Mouse (Mus musculus): ENCODE measurements at regions not wholly inside any gene's neighbourhood (a gene's known extent, or its start where the extent isn't known, plus 50 kb on each side); places are given as distances from the start of the nearest gene placed in this dataset.

GRCm38 (mm10) chr3:38283687-38284124, 200.9 kb downstream of the Ankrd50 start:
- peak; percentile 35 for DNase-seq (ENCODE audit: low read depth, low spot score)
- Histone ChIP-seq H3K79me2 (ENCODE audit: control insufficient read depth, insufficient read depth, low read length, poor library complexity) (no peaks in the 10 kb centered on the region), H3K9ac (ENCODE audit: control insufficient read depth, low read depth, low read length, poor library complexity, severe bottlenecking) (no peak overlapping the region), H3K4me1 (ENCODE audit: control insufficient read depth in 1 of 2, insufficient read depth in 2 of 2, low read length in 2 of 2) (no peaks in the 10 kb centered on the region), H3K36me3 (ENCODE audit: control insufficient read depth in 1 of 2, insufficient read depth in 2 of 2, low read length in 2 of 2) (no peaks in the 10 kb centered on the region), H3K4me3 (ENCODE audit: control insufficient read depth in 1 of 2, insufficient read depth in 1 of 2, low read depth in 2 of 2, low read length in 2 of 2) (no peak overlapping the region), H3K27me3 (ENCODE audit: control insufficient read depth in 1 of 2, insufficient read depth in 2 of 2, low read length in 2 of 2) (no peaks in the 10 kb centered on the region), H3K27ac (ENCODE audit: control insufficient read depth, low read depth, low read length) (no peak overlapping the region), H3K9me3 (replicated peaks; ENCODE audit: insufficient read depth, low read length) (no peaks in the 10 kb centered on the region)
- TF ChIP-seq ELF1 (IDR thresholded peaks at IDR 0.05; ENCODE audit: low read depth, low read length) (no peak), CTCF (IDR thresholded peaks at IDR 0.05 in 2 of 3, conservative IDR thresholded peaks at IDR 0.05 in 1 of 3; ENCODE audit: control insufficient read depth in 1 of 3, insufficient read depth in 1 of 3, low read depth in 2 of 3, low read length in 3 of 3, poor library complexity in 1 of 3, severe bottlenecking in 1 of 3) (no peak)

- Histone ChIP-seq H3K9me3 (replicated peaks; ENCODE audit: insufficient read depth, low read length) (no peaks in the 10 kb centered on the region), H3K4me1 (ENCODE audit: control insufficient read depth in 1 of 2, insufficient read depth in 2 of 2, low read length in 2 of 2) (no peaks in the 10 kb centered on the region)
- TF ChIP-seq SIN3A (IDR thresholded peaks at IDR 0.05; ENCODE audit: low read length) (no peak), MAFK (IDR thresholded peaks at IDR 0.05; ENCODE audit: borderline replicate concordance, low read depth, low read length) (no peak), ZNF384 (IDR thresholded peaks at IDR 0.05; ENCODE audit: low read depth, low read length) (no peak), POLR2A (IDR thresholded peaks at IDR 0.05; ENCODE audit: control insufficient read depth in 1 of 2, insufficient read depth in 1 of 2, low read depth in 1 of 2, low read length in 2 of 2, poor library complexity in 1 of 2) (no peak), MAZ (IDR thresholded peaks at IDR 0.05; ENCODE audit: low read depth, low read length) (no peak), NELFE (IDR thresholded peaks at IDR 0.05; ENCODE audit: low read depth, low read length) (no peak), ELF1 (IDR thresholded peaks at IDR 0.05; ENCODE audit: low read depth, low read length) (no peak), CHD2 (IDR thresholded peaks at IDR 0.05; ENCODE audit: low read length) (no peak), TBP (IDR thresholded peaks at IDR 0.05; ENCODE audit: low read depth, low read length) (no peak), MYC (IDR thresholded peaks at IDR 0.05; ENCODE audit: low read depth, low read length) (no peak), EP300 (IDR thresholded peaks at IDR 0.05; ENCODE audit: low read depth in 1 of 2, low read length in 2 of 2) (no peak), GABPA (IDR thresholded peaks at IDR 0.05; ENCODE audit: low read depth, low read length) (no peak), JUND (IDR thresholded peaks at IDR 0.05; ENCODE audit: low read depth, low read length) (no peak), ZMIZ1 (IDR thresholded peaks at IDR 0.05; ENCODE audit: low read depth, low read length) (no peak), USF2 (IDR thresholded peaks at IDR 0.05; ENCODE audit: borderline replicate concordance in 1 of 2, insufficient read depth in 1 of 2, low read depth in 1 of 2, low read length in 2 of 2) (no peak), RCOR1 (IDR thresholded peaks at IDR 0.05; ENCODE audit: low read depth, low read length) (no peak), MEF2A (IDR thresholded peaks at IDR 0.05; ENCODE audit: extremely low read depth, insufficient replicate concordance, low read depth, low read length, poor library complexity, severe bottlenecking) (no peak)
Observed at GRCm38 (mm10) chr3:38282891-38283290, 201.8 kb downstream of the Ankrd50 start.

More at GRCm38 (mm10) chr3:38282891-38283290, 201.8 kb downstream of the Ankrd50 start:
- Histone ChIP-seq H3K4me3 (ENCODE audit: control insufficient read depth in 1 of 2, insufficient read depth in 1 of 2, low read depth in 2 of 2, low read length in 2 of 2) (no peak overlapping the region), H3K27me3 (ENCODE audit: control insufficient read depth in 1 of 2, insufficient read depth in 2 of 2, low read length in 2 of 2) (no peaks in the 10 kb centered on the region), H3K79me2 (ENCODE audit: control insufficient read depth, insufficient read depth, low read length, poor library complexity) (no peaks in the 10 kb centered on the region), H3K9ac (ENCODE audit: control insufficient read depth, low read depth, low read length, poor library complexity, severe bottlenecking) (no peak overlapping the region), H3K27ac (ENCODE audit: control insufficient read depth, low read depth, low read length) (no peak overlapping the region), H3K36me3 (ENCODE audit: control insufficient read depth in 1 of 2, insufficient read depth in 2 of 2, low read length in 2 of 2) (no peaks in the 10 kb centered on the region)
- DNase-seq (ENCODE audit: low read depth, low spot score), result no peak
